Mouse (Mus musculus): ENCODE measurements around the gene Smchd1. TPM values are rescaled to one million over a fixed set of nuclear protein-coding genes. Genes with fewer than 3 reads are reported as not detected.
"Not testable (repeated sequence)": the region's sequence is repeated elsewhere in the genome, so short reads cannot be mapped to it uniquely, and the experiment has no call there.

Gene Smchd1
- polyA plus RNA-seq, 1 experiment from 2014 or later: 48.6 TPM

DNA sequence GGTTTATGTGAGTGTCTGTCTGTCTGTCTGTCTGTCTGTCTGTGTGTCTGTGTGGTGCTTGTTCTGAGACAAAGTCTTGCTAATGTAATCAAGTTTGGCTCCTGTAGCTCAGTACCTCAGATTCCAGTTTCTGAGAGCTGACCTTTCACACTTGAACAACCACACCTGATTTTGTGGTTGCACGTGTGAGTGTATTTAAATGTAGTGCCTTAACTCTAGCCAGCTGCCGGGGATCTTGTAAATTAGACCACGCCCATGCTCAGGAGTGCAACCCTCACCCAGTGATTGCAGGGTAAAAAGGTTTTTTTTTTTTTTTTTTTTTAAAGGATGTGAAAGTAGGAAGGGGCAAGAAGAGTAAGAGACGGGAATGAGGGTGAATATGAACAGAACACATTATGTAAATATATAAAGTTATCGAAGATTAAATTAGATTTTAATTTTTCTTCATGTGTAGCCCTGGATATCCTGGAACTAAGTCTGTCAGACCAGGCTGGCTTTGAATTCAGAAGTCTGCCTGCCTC is 4.3 kb upstream of the Smchd1 start:
- Histone ChIP-seq H3K4me3 (replicated peaks) (no peak overlapping the region), H3K9me3 (no peaks in the 10 kb centered on the region), H3K4me2 (replicated peaks) (no peak overlapping the region), H3K27me3 (no peaks in the 10 kb centered on the region), H3K4me1 (replicated peaks) (peaks cover 7% of the 10 kb centered on the region), H3K9ac (replicated peaks) (no peak overlapping the region), H3K36me3 (no peaks in the 10 kb centered on the region), H3K27ac (no peak overlapping the region)
- 77% methylated on average over 5 of the region's 5 CpGs for WGBS
- ATAC-seq: no peak

DNA sequence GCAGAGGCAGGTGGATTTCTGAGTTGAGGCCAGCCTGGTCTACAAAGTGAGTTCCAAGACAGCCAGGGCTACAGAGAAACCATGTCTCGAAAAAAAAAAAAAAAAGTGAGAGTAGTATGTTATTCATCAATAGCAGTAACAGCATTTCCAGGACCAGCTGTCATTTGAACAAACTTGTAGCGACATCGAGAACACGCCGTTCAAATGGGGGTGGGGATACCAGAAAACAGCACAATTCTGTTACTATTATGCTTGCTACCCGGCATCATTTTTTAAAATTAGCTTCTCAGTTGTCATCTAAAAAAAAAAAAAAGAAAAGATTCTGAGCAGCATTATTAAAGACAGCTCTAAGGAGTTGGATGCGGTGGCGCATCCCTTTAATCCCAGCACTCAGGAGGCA is 2.3 kb upstream of the Smchd1 start:
- peaks cover 21% of the 10 kb centered on the region for H3K4me1 ChIP-seq (replicated peaks)
- H3K27me3 ChIP-seq: no peaks in the 10 kb centered on the region
- ATAC-seq: no peak
- no peaks in the 10 kb centered on the region for H3K36me3 ChIP-seq
- H3K9ac ChIP-seq (replicated peaks): no peak overlapping the region
- no peaks in the 10 kb centered on the region for H3K9me3 ChIP-seq
- no peak overlapping the region for H3K4me3 ChIP-seq (replicated peaks)
- 97% methylated on average over 8 of the region's 8 CpGs for WGBS
- no peak overlapping the region for H3K4me2 ChIP-seq (replicated peaks)
- H3K27ac ChIP-seq: no peak overlapping the region

- Histone ChIP-seq H3K4me1 (replicated peaks) (peaks cover 31% of the 10 kb centered on the region), H3K4me2 (replicated peaks) (peak overlapping the region; percentile 92), H3K27ac (peak overlapping the region; percentile 99), H3K9ac (replicated peaks) (peak overlapping the region; percentile 94), H3K36me3 (no peaks in the 10 kb centered on the region), H3K9me3 (no peaks in the 10 kb centered on the region), H3K27me3 (no peaks in the 10 kb centered on the region), H3K4me3 (replicated peaks) (peak overlapping the region; percentile 93)
- 87% methylated on average over 7 of the region's 7 CpGs for WGBS
- ATAC-seq: no peak
Measured at GRCm38 (mm10) chr17:71476346-71477020, 1.3 kb upstream of the Smchd1 start.

GRCm38 (mm10) chr17:71475705-71476089 is 554 bp upstream of the Smchd1 start:
- under 1% methylated on average over 31 of the region's 31 CpGs for WGBS

DNA sequence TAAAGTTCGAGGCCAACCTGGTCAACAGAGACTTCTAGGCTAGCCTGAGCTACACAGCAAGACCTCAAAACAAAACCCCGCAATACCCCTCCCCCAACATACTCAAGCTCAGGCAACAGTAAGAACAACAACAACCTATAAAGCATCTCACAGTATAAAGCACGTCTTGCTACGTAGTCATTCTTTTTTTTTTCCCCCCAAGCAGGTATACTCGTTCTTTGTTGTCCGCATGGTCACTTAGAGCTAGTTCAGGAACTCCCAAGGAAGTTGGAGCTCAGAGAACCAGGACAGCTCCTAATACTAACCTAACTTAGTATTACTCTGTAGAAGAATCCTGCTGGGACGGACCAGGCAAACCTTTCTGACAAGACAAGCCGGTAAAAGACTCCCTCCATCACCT is 1.0 kb downstream of the Smchd1 start:
- Histone ChIP-seq H3K27me3 (no peaks in the 10 kb centered on the region), H3K9me3 (no peaks in the 10 kb centered on the region), H3K9ac (replicated peaks) (peak overlapping the region; percentile 94), H3K4me1 (replicated peaks) (peaks cover 37% of the 10 kb centered on the region), H3K4me3 (replicated peaks) (peak overlapping the region; percentile 93), H3K27ac (no peak overlapping the region), H3K36me3 (no peaks in the 10 kb centered on the region), H3K4me2 (replicated peaks) (peak overlapping the region; percentile 92)
- no peak for ATAC-seq
- 13% methylated on average over 8 of the region's 8 CpGs for WGBS

More at GRCm38 (mm10) chr17:71475705-71476089, 554 bp upstream of the Smchd1 start:
- Histone ChIP-seq H3K27me3 (no peaks in the 10 kb centered on the region), H3K36me3 (no peaks in the 10 kb centered on the region), H3K27ac (peak overlapping the region; percentile 99), H3K4me1 (replicated peaks) (peaks cover 32% of the 10 kb centered on the region), H3K9me3 (no peaks in the 10 kb centered on the region), H3K9ac (replicated peaks) (peak overlapping the region; percentile 94), H3K4me3 (replicated peaks) (peak overlapping the region; percentile 93), H3K4me2 (replicated peaks) (peak overlapping the region; percentile 92)
- no peak for ATAC-seq

GRCm38 (mm10) chr17:71471261-71471660 is 3.9 kb downstream of the Smchd1 start:
- WGBS: 79% methylated on average over 2 of the region's 2 CpGs

DNA sequence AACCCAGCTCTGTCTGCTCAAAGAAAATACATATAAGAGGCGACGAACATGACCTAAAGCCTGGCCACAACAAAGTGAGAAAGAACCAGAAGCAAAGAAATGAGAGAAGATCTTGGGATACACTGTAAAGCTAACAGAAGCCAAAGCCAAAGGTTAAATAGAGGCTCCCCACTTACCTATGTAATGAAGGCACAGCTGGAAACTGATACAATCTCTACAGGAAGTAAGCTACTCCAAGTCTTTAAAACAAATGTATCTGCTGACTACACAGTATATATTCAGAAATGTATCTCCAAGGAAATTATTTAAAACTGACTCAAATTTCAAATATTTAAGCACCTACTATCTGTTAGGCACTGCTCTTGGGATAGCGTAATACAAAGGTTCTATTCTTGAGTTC is 14.8 kb downstream of the Smchd1 start:
- Histone ChIP-seq H3K36me3 (peaks cover 34% of the 10 kb centered on the region), H3K4me1 (replicated peaks) (no peaks in the 10 kb centered on the region), H3K9ac (replicated peaks) (no peak overlapping the region), H3K4me2 (replicated peaks) (no peak overlapping the region), H3K27me3 (no peaks in the 10 kb centered on the region), H3K27ac (no peak overlapping the region), H3K4me3 (replicated peaks) (no peak overlapping the region), H3K9me3 (no peaks in the 10 kb centered on the region)
- ATAC-seq: no peak
- WGBS: 97% methylated on average over 3 of the region's 3 CpGs

More at GRCm38 (mm10) chr17:71471261-71471660, 3.9 kb downstream of the Smchd1 start:
- Histone ChIP-seq H3K27me3 (no peaks in the 10 kb centered on the region), H3K9me3 (no peaks in the 10 kb centered on the region), H3K4me1 (replicated peaks) (peaks cover 34% of the 10 kb centered on the region), H3K9ac (replicated peaks) (no peak overlapping the region), H3K4me3 (replicated peaks) (no peak overlapping the region), H3K27ac (no peak overlapping the region), H3K36me3 (no peaks in the 10 kb centered on the region), H3K4me2 (replicated peaks) (no peak overlapping the region)
- no peak for ATAC-seq

DNA sequence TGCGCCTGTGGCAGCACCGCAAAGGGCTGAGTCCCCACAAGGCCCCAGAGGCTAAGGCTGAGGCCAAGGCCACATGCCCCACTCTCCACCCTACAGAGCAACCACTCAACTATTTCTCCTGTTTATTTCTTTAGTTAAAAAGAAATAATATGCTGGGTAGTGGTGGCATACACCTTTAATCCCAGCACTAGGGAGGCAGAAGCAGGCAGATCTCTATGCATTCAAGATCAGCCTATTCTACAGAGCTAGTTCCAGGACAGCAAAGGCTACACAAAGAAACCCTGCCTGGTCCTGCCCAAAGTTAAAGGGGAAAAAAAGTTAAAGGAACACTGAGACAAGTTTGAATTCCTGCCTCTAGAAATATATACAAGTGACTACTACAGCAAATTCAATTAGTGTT is 15.3 kb downstream of the Smchd1 start, which contains the start of gene Gm4707:
Gene Gm4707 (minus strand): TSS at position 101 of the 400 bp plus-strand sequence.
- no peaks in the 10 kb centered on the region for H3K27me3 ChIP-seq
- H3K36me3 ChIP-seq: peaks cover 37% of the 10 kb centered on the region
- no peak within 1 kb of the TSS for H3K4me3 ChIP-seq (replicated peaks)
- no peaks in the 10 kb centered on the region for H3K4me1 ChIP-seq (replicated peaks)
- no peak within 1 kb of the TSS for H3K4me2 ChIP-seq (replicated peaks)
- H3K27ac ChIP-seq: no peak within 1 kb of the TSS
- 100% methylated on average over 2 of the region's 2 CpGs for WGBS
- ATAC-seq: no peak
- H3K9me3 ChIP-seq: no peaks in the 10 kb centered on the region
- H3K9ac ChIP-seq (replicated peaks): no peak within 1 kb of the TSS

DNA sequence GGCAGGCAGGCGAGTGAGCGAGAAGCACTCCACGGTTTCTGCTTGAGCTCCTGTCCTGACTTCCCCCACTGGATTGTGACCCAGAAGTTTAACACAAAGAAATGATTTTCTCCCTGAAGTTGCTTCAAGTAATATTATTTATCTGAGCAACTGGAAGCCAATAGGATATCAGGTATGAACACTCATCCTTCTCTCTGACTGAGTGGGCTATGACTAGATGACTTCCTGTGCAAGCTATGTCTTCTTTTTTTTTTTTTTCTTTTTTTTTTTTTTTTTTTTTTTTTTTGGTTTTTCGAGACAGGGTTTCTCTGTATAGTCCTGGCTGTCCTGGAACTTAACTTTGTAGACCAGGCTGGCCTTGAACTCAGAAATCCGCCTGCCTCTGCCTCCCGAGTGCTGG is 17.8 kb downstream of the Smchd1 start:
- 93% methylated on average over 6 of the region's 6 CpGs for WGBS
- not testable (repeated sequence) for H3K9ac ChIP-seq (replicated peaks); ATAC-seq

DNA sequence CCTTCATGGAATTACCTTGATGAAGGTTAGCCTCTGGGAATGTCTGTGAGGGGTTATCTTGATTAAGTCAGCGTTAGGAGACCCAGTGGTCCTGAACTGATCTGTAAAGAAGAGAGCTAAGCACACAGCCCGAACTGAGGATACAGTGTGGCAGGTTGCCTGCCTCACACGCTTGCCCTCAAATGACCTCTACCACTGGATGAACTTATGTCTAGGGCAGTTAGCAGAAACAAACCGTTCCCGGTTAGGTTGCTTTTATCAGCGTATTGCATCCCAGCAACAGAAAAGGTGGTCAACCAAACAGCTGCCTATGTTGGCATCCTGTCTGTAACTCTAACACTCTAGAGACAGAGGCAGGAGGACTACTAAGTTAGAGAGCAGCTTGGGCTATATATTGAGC is 30.0 kb downstream of the Smchd1 start:
- Histone ChIP-seq H3K27ac (no peak overlapping the region), H3K4me1 (replicated peaks) (no peaks in the 10 kb centered on the region), H3K4me2 (replicated peaks) (no peak overlapping the region), H3K36me3 (peaks cover 28% of the 10 kb centered on the region), H3K9me3 (no peaks in the 10 kb centered on the region), H3K27me3 (no peaks in the 10 kb centered on the region), H3K9ac (replicated peaks) (no peak overlapping the region), H3K4me3 (replicated peaks) (no peak overlapping the region)
- WGBS: 97% methylated on average over 6 of the region's 6 CpGs
- ATAC-seq: no peak

More for the DNA sequence above, 17.8 kb downstream of the Smchd1 start:
- not testable (repeated sequence) for H3K9me3 ChIP-seq; H3K4me2 ChIP-seq (replicated peaks); H3K4me1 ChIP-seq (replicated peaks); H3K27me3 ChIP-seq; H3K27ac ChIP-seq; H3K4me3 ChIP-seq (replicated peaks)
- peaks cover 38% of the 10 kb centered on the region for H3K36me3 ChIP-seq

DNA sequence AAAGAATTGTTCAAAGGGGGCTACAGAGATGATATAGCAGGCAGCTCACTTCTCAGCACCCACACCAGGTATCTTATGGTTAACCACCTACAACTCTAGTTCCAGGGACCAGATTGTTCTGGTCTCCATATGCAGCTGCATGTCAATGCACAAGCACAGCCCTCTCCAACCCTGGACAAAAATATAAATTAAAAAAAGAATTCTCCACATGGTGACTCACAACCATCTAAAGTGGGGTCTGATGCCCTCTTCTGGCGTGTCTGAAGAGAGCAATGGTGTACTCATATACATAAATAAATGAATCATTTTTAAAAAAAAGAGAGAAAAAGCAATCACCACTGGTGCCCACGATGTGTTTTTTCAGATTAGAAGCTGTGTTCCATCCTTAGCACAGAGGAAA is 30.4 kb downstream of the Smchd1 start:
- Histone ChIP-seq H3K27me3 (no peaks in the 10 kb centered on the region), H3K4me3 (replicated peaks) (no peak overlapping the region), H3K9me3 (no peaks in the 10 kb centered on the region), H3K4me2 (replicated peaks) (no peak overlapping the region), H3K9ac (replicated peaks) (no peak overlapping the region), H3K27ac (no peak overlapping the region), H3K36me3 (peaks cover 28% of the 10 kb centered on the region), H3K4me1 (replicated peaks) (no peaks in the 10 kb centered on the region)
- no peak for ATAC-seq
- 87% methylated on average over 2 of the region's 2 CpGs for WGBS

GRCm38 (mm10) chr17:71444126-71444525 is 31.0 kb downstream of the Smchd1 start:
- 88% methylated on average over 3 of the region's 3 CpGs for WGBS
- H3K4me2 ChIP-seq (replicated peaks): no peak overlapping the region
- peaks cover 28% of the 10 kb centered on the region for H3K36me3 ChIP-seq
- H3K27ac ChIP-seq: no peak overlapping the region
- H3K4me3 ChIP-seq (replicated peaks): no peak overlapping the region
- no peaks in the 10 kb centered on the region for H3K4me1 ChIP-seq (replicated peaks)
- no peak for ATAC-seq
- H3K9ac ChIP-seq (replicated peaks): no peak overlapping the region
- H3K9me3 ChIP-seq: no peaks in the 10 kb centered on the region
- H3K27me3 ChIP-seq: no peaks in the 10 kb centered on the region

GRCm38 (mm10) chr17:71443273-71443672 is 31.9 kb downstream of the Smchd1 start:
- Histone ChIP-seq H3K27ac (no peak overlapping the region), H3K9ac (replicated peaks) (no peak overlapping the region), H3K4me3 (replicated peaks) (no peak overlapping the region), H3K4me1 (replicated peaks) (no peaks in the 10 kb centered on the region), H3K4me2 (replicated peaks) (no peak overlapping the region), H3K27me3 (no peaks in the 10 kb centered on the region), H3K36me3 (peaks cover 28% of the 10 kb centered on the region), H3K9me3 (no peaks in the 10 kb centered on the region)
- 93% methylated on average over 6 of the region's 6 CpGs for WGBS
- ATAC-seq: no peak

All from midbrain, embryonic 13.5 days (tissue).